Mouse (Mus musculus): ENCODE data around the gene Gm28035. TPM values are rescaled to one million over a fixed set of nuclear protein-coding genes. Genes with fewer than 3 reads are reported as not detected.

The Gm28035 gene
- not detected for polyA plus RNA-seq (2014; fragmentation: Illumina TruSeq; extraction: RNeasy Lipid Tissue Mini Kit (QIAGEN cat#74804); ENCODE audit: low read depth, low replicate concordance)

DNA sequence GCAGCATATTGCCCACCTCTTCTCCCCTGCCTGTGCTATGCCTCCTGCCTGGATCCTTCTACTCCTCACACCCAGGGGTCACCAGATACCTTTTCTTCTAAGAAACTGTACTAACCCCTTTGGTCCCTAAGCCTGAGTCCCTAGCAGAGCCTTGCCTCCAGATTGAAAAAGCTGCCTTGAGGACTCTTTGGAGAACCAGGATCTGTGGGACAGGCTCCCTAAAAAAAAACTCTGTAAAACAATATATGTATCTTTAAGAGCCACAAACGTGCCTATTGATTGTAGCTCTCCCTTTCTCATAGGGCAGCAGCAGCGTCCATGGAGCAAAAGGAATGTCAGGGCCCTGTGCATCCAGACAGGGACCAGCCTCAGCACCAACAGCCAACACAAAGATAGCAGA, at the start of gene Gm28035:
TSS of gene Gm28035 (plus strand) at position 301 of the 400 bp plus-strand sequence.

DNA sequence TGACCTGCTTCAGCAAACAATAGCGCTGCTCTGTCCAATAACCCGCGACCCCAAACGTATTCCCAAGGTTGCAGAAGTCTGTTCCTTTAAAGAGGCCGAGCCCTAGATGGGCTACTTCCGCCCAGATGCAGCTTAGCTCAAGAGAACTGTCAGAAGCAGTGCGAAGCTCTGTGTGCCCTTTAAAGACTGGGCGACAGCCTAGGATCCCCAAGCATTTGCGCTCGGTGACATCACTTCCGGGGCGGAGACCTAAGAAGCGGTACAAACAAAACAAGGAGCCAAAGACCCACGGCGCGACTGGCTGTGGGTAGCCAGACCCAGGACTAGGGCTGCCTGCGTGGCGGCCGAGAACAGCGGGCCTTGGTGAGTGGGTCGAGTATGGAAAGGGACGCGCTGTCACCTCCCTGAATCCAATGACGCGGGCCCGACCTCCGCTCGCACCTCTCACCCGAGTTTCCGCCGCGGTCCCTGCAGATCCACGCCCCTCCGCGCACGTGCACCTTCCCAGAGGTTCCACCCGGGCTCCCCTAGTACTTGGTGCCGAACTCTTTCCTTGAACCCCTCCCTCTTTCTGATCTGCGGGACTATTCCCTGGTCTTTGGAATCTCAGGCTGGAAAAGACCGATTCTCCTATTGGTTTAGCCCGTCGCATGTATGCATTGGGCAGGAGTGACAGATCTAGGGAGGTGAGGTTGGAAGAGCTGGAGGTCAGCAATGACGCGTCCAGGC, 34.6 kb upstream of the Gm28035 start, which contains the start of gene Kyat1:
TSS of gene Kyat1 (minus strand) at position 219 of the 729 bp plus-strand sequence.

DNA sequence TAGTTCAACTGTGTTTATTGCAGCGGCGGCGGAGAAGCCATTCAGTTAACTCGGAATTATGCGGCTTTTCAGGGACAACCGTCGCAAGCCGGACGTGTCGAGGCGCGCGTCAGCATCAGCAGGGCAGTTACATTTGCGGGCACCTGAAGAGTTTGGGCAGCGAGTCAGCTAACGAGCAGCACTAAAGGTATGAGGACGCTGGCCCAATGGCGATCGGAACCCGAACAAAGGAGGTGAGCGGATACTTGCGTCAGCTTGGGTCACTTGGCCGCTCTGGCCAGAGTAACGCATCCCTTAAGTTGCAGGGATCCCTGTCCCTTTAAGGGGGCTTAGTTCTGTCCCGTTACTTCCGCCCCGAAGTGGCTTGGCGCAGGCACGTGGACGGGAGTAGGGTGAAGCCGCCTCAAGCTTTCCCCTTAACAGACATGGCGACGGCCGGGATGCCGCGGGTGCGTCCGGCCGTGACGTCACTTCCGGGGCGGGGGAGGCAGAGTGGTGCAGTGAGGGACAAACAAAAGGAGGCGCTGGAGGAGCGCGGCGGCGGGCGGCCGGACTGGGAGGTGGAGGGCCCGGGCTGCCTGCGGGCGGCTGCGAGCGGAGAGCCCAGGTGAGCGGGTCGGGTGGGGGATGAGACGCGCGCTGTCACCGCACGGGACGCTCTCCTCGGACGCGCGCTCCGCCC, 3.0 kb upstream of the Gm28035 start, which contains the start of gene Lrrc8a:
TSS of gene Lrrc8a (plus strand) at position 517 of the 682 bp plus-strand sequence.

DNA sequence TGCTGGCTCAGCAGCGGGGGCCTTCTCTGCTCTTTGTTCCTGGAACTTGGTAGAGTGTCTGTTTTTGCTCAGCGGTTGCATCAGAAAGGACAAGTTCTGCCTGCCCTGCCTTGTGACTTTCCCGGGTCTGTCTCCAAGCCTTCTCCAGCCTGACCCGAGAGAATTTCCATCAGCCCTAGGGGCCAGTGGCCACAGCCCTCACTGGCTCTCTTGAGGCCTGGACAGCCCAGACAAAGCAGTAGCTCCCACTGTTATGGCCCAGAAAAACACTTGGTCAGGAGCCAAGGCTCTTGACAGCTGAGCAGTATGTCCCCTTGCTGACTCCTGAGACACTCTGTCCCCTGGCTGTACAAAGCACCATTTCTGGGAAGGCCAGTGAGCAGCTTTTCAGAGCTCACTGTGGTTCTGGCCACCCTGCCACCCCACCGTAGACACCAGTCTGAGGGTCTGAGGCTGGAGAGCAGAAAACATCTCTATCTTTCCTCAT, 25.4 kb downstream of the Gm28035 start, which contains the start of gene Phyhd1:
TSS of gene Phyhd1 (plus strand) at position 437 of the 487 bp plus-strand sequence.

DNA sequence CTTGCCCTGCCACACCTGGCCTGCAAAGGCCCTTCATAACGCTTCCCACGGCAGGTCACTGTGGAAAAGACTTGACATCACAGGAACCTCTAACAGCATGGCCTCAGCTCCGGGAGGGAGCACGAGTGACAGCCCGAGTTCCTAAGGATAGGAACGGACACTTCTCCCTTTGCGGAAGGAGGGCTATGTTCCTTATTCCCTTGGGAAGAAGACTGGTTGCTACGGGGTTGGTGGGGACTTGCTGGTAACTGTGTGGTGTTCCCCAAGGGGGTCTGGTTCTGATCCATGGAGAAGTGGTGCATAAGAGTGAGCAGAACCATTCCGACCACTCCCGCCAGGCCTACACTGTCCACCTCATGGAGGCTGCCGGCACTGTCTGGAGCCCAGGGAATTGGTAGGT, 40.4 kb downstream of the Gm28035 start, which contains the start of gene Gm28038:
TSS of gene Gm28038 (plus strand) at position 301 of the 400 bp plus-strand sequence.

DNA sequence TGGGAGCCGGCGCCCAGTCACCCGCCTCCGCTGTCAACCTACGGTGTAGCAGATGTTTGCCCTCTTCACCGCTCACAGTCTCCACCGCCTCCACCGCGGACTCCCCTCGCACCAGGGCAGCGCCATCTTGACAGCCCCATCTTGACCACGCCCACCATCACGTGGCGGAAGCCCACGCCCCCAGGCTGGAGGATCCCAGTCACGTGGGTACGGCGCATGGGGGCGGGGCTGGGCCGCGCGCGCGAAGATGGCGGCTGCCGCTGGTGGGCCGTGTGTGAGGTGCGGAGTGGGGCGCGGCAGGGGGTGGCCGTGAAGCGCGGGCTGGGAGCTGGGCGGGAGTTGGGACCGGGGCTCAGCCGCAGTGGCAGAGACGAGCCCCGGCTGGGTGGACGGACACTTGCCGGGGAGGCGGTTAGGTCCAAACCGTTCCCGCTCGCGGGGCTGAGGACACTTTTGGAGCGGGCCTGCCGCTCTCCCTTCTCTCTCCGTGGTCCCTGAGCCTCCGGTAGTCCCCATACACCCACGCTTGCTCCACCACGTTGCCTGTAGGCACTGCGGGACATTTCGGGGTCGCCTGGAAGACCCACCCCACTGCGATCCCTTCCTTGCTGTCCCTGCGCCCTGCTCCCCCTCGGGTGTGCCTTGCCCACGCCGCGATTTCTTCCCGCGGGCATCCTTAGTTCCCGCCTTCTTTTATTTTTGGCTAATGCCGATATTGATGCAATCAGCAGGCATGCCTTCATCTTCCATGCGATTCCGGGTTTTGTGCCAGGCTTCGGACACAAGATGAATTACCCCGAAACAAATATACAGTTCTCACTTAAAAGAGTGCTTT, 46.0 kb downstream of the Gm28035 start, which contains the start of the genes Dolk and Nup188:
TSS of gene Dolk (minus strand) at position 143 of the 835 bp plus-strand sequence.
TSS of gene Nup188 (plus strand) at position 206 of the 835 bp plus-strand sequence.

Other genes with a start within 250 kb of the Gm28035 start
- 3.7 TPM for gene Wdr34, start 191.7 kb upstream of the Gm28035 start, polyA plus RNA-seq (2014; fragmentation: Illumina TruSeq; extraction: RNeasy Lipid Tissue Mini Kit (QIAGEN cat#74804); ENCODE audit: low read depth, low replicate concordance)
- gene Set, start 183.2 kb upstream of the Gm28035 start, polyA plus RNA-seq (2014; fragmentation: Illumina TruSeq; extraction: RNeasy Lipid Tissue Mini Kit (QIAGEN cat#74804); ENCODE audit: low read depth, low replicate concordance) = 223 TPM
- 0.27 TPM for gene Pkn3, start 162.9 kb upstream of the Gm28035 start, polyA plus RNA-seq (2014; fragmentation: Illumina TruSeq; extraction: RNeasy Lipid Tissue Mini Kit (QIAGEN cat#74804); ENCODE audit: low read depth, low replicate concordance)
- gene Zdhhc12, start 146.9 kb upstream of the Gm28035 start, polyA plus RNA-seq (2014; fragmentation: Illumina TruSeq; extraction: RNeasy Lipid Tissue Mini Kit (QIAGEN cat#74804); ENCODE audit: low read depth, low replicate concordance) = 6.2 TPM
- gene Zer1, start 116.0 kb upstream of the Gm28035 start, polyA plus RNA-seq (2014; fragmentation: Illumina TruSeq; extraction: RNeasy Lipid Tissue Mini Kit (QIAGEN cat#74804); ENCODE audit: low read depth, low replicate concordance) = 3.9 TPM
- 7.8 TPM for gene Tbc1d13, start 106.8 kb upstream of the Gm28035 start, polyA plus RNA-seq (2014; fragmentation: Illumina TruSeq; extraction: RNeasy Lipid Tissue Mini Kit (QIAGEN cat#74804); ENCODE audit: low read depth, low replicate concordance)
- not detected for gene Endog, start 69.1 kb upstream of the Gm28035 start, polyA plus RNA-seq (2014; fragmentation: Illumina TruSeq; extraction: RNeasy Lipid Tissue Mini Kit (QIAGEN cat#74804); ENCODE audit: low read depth, low replicate concordance)
- gene Spout1, start 62.1 kb upstream of the Gm28035 start, polyA plus RNA-seq (2014; fragmentation: Illumina TruSeq; extraction: RNeasy Lipid Tissue Mini Kit (QIAGEN cat#74804); ENCODE audit: low read depth, low replicate concordance) = 9.2 TPM
- 0.71 TPM for gene Kyat1, start 34.7 kb upstream of the Gm28035 start, polyA plus RNA-seq (2014; fragmentation: Illumina TruSeq; extraction: RNeasy Lipid Tissue Mini Kit (QIAGEN cat#74804); ENCODE audit: low read depth, low replicate concordance)
- 0.77 TPM for gene Lrrc8a, start 2.9 kb upstream of the Gm28035 start, polyA plus RNA-seq (2014; fragmentation: Illumina TruSeq; extraction: RNeasy Lipid Tissue Mini Kit (QIAGEN cat#74804); ENCODE audit: low read depth, low replicate concordance)
- gene Phyhd1, start 25.6 kb downstream of the Gm28035 start, polyA plus RNA-seq (2014; fragmentation: Illumina TruSeq; extraction: RNeasy Lipid Tissue Mini Kit (QIAGEN cat#74804); ENCODE audit: low read depth, low replicate concordance) = 0.41 TPM
- gene Gm28038, start 40.5 kb downstream of the Gm28035 start, polyA plus RNA-seq (2014; fragmentation: Illumina TruSeq; extraction: RNeasy Lipid Tissue Mini Kit (QIAGEN cat#74804); ENCODE audit: low read depth, low replicate concordance) = 16.6 TPM
- gene Dolk, start 45.8 kb downstream of the Gm28035 start, polyA plus RNA-seq (2014; fragmentation: Illumina TruSeq; extraction: RNeasy Lipid Tissue Mini Kit (QIAGEN cat#74804); ENCODE audit: low read depth, low replicate concordance) = 2.2 TPM
- 107 TPM for gene Nup188, start 45.8 kb downstream of the Gm28035 start, polyA plus RNA-seq (2014; fragmentation: Illumina TruSeq; extraction: RNeasy Lipid Tissue Mini Kit (QIAGEN cat#74804); ENCODE audit: low read depth, low replicate concordance)
- 0.39 TPM for gene Sh3glb2, start 118.8 kb downstream of the Gm28035 start, polyA plus RNA-seq (2014; fragmentation: Illumina TruSeq; extraction: RNeasy Lipid Tissue Mini Kit (QIAGEN cat#74804); ENCODE audit: low read depth, low replicate concordance)
- 0.29 TPM for gene Miga2, start 123.7 kb downstream of the Gm28035 start, polyA plus RNA-seq (2014; fragmentation: Illumina TruSeq; extraction: RNeasy Lipid Tissue Mini Kit (QIAGEN cat#74804); ENCODE audit: low read depth, low replicate concordance)
- gene Dolpp1, start 151.7 kb downstream of the Gm28035 start, polyA plus RNA-seq (2014; fragmentation: Illumina TruSeq; extraction: RNeasy Lipid Tissue Mini Kit (QIAGEN cat#74804); ENCODE audit: low read depth, low replicate concordance) = 1.2 TPM
- 107 TPM for gene Crat, start 175.2 kb downstream of the Gm28035 start, polyA plus RNA-seq (2014; fragmentation: Illumina TruSeq; extraction: RNeasy Lipid Tissue Mini Kit (QIAGEN cat#74804); ENCODE audit: low read depth, low replicate concordance)
- 5.1 TPM for gene Ptpa, start 175.5 kb downstream of the Gm28035 start, polyA plus RNA-seq (2014; fragmentation: Illumina TruSeq; extraction: RNeasy Lipid Tissue Mini Kit (QIAGEN cat#74804); ENCODE audit: low read depth, low replicate concordance)
- gene Ier5l, start 233.7 kb downstream of the Gm28035 start, polyA plus RNA-seq (2014; fragmentation: Illumina TruSeq; extraction: RNeasy Lipid Tissue Mini Kit (QIAGEN cat#74804); ENCODE audit: low read depth, low replicate concordance) = not detected

Measured in testis, adult 10 weeks (tissue).